Mouse (Mus musculus) kidney, adult 2 months (tissue): ENCODE data around the gene Pik3r2.

ENCODE experiments used
- CTCF ChIP-seq: fragments of 200-500 bp; conservative IDR thresholded peaks from 2 replicates; pipeline ENCODE4 v1.5.1; 2011; ENCODE audit warnings: low read depth, mild to moderate bottlenecking, control low read depth, low read length, moderate library complexity, mixed read lengths; ENCODE audit not compliant: insufficient read depth, insufficient read length
- POLR2A ChIP-seq: fragments of 200-500 bp; IDR thresholded peaks from one replicate; pipeline ENCODE4 v1.6.1; 2011; ENCODE audit warnings: low read depth, low read length, control low read depth

DNA sequence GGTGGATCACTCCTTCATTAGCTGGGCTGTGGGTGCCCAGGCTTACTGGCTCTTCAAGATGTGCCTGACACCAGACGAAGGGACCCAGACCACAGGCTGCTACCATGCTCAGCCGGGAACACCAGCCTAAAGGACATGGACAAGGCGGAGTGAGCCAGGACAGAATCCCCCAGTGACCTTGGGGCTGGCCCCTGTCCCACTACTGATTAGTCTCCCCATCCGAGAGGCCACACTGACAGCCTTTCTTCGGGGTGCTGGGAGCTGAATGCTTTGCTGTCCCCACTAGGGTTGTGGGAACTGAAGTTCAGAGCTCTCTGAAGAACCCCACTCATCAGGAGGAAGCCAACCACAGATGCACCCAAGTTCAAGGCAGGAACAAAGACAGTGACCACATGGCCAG lies 1.3 kb downstream of the Pik3r2 start:
- TF ChIP-seq POLR2A = no peak
- TF ChIP-seq CTCF = no peak
